8 mouse cellular contexts compared by ENCODE assay signal in genomic region chr10:62231395-62231732, GRCm38 (mm10). TPM values are rescaled to one million over a fixed set of nuclear protein-coding genes. Genes with fewer than 3 reads are reported as not detected.
DNase-seq lines count a peak whose midpoint lies in the region; ATAC-seq and TF ChIP-seq lines count a peak whose summit lies in the region.

No protein-coding gene starts in this region.

- DNase-seq in kidney, postnatal 25 days = no peak
- DNase-seq in adrenal gland, postnatal 14 days = no peak
- no peak for DNase-seq in ovary, postnatal 36 days (ENCODE audit: low spot score)
- no peak for DNase-seq in adipocyte (ENCODE audit: low spot score)

- no peak for TF ChIP-seq POLR2A in cortical plate, adult 2 months (IDR thresholded peaks at IDR 0.05; ENCODE audit: extremely low read depth, insufficient read depth, low read length)

- H3K4me3 ChIP-seq in kidney, embryonic 14.5 days (ENCODE audit: low read length) = peak overlapping the region; percentile 59
- peak overlapping the region; percentile 42 for H3K4me3 ChIP-seq in cortical plate, adult 2 months (ENCODE audit: insufficient read depth, low read length)
- peak overlapping the region; percentile 67 for H3K4me3 ChIP-seq in hindbrain, embryonic 15.5 days
- peak overlapping the region; percentile 73 for H3K4me3 ChIP-seq in midbrain, embryonic 16.5 days (ENCODE audit: low read depth, low read length)

- no peaks in the 10 kb centered on the region for H3K27me3 ChIP-seq in kidney, embryonic 14.5 days (ENCODE audit: control insufficient read depth, insufficient read depth, low read length)
- H3K27me3 ChIP-seq in hindbrain, embryonic 15.5 days = no peaks in the 10 kb centered on the region
- no peaks in the 10 kb centered on the region for H3K27me3 ChIP-seq in midbrain, embryonic 16.5 days (ENCODE audit: control insufficient read depth, insufficient read depth, low read depth, low read length)

- no peaks in the 10 kb centered on the region for H3K9me3 ChIP-seq in kidney, embryonic 14.5 days (ENCODE audit: control insufficient read depth, low read length)
- H3K9me3 ChIP-seq in hindbrain, embryonic 15.5 days = no peaks in the 10 kb centered on the region
- no peaks in the 10 kb centered on the region for H3K9me3 ChIP-seq in midbrain, embryonic 16.5 days (replicated peaks; ENCODE audit: control insufficient read depth, low read length, poor library complexity, severe bottlenecking)

- H3K9ac ChIP-seq in kidney, embryonic 14.5 days (ENCODE audit: low read depth, low read length) = no peak overlapping the region
- peak overlapping the region; percentile 38 for H3K9ac ChIP-seq in hindbrain, embryonic 15.5 days
- peak overlapping the region; percentile 75 for H3K9ac ChIP-seq in midbrain, embryonic 16.5 days (ENCODE audit: low read depth, low read length)

- H3K4me2 ChIP-seq in kidney, embryonic 14.5 days (replicated peaks; ENCODE audit: low read depth, low read length) = peak overlapping the region; percentile 80
- H3K4me2 ChIP-seq in hindbrain, embryonic 15.5 days = peak overlapping the region; percentile 93
- H3K4me2 ChIP-seq in midbrain, embryonic 16.5 days (ENCODE audit: low read length) = peak overlapping the region; percentile 97

- ATAC-seq in kidney, embryonic 14.5 days (ENCODE audit: low FRiP score, low TSS enrichment) = no peak
- ATAC-seq in hindbrain, embryonic 15.5 days (ENCODE audit: low FRiP score, low read depth) = no peak
- peak; percentile 80; the same call in 1 of the 2 replicates for ATAC-seq in midbrain, embryonic 16.5 days

- WGBS in kidney, embryonic 14.5 days = 5% methylated on average over 13 of the region's 13 CpGs
- WGBS in hindbrain, embryonic 15.5 days = 2% methylated on average over 13 of the region's 13 CpGs
- 3% methylated on average over 13 of the region's 13 CpGs for WGBS in midbrain, embryonic 16.5 days

- TF ChIP-seq CTCF in cortical plate, adult 2 months (IDR thresholded peaks at IDR 0.05; ENCODE audit: extremely low read depth, insufficient read depth, low read length) = no peak

- H3K27ac ChIP-seq in kidney, embryonic 14.5 days (ENCODE audit: low read depth, low read length) = peak overlapping the region; percentile 2; the same call in 1 of the 2 replicates
- no peak overlapping the region for H3K27ac ChIP-seq in cortical plate, adult 2 months (ENCODE audit: insufficient read depth, low read length)
- no peak overlapping the region for H3K27ac ChIP-seq in hindbrain, embryonic 15.5 days (replicated peaks)
- no peak overlapping the region for H3K27ac ChIP-seq in midbrain, embryonic 16.5 days (ENCODE audit: low read length)

- H3K36me3 ChIP-seq in kidney, embryonic 14.5 days (ENCODE audit: control insufficient read depth, insufficient read depth, low read length) = no peaks in the 10 kb centered on the region
- no peaks in the 10 kb centered on the region for H3K36me3 ChIP-seq in hindbrain, embryonic 15.5 days
- no peaks in the 10 kb centered on the region for H3K36me3 ChIP-seq in midbrain, embryonic 16.5 days (ENCODE audit: control insufficient read depth, insufficient read depth, low read length)

- H3K4me1 ChIP-seq in kidney, embryonic 14.5 days (ENCODE audit: control insufficient read depth, insufficient read depth, low read length) = peaks cover 10% of the 10 kb centered on the region
- H3K4me1 ChIP-seq in cortical plate, adult 2 months (ENCODE audit: control insufficient read depth, insufficient read depth, low read length) = no peaks in the 10 kb centered on the region
- peaks cover 10% of the 10 kb centered on the region for H3K4me1 ChIP-seq in hindbrain, embryonic 15.5 days (replicated peaks)
- H3K4me1 ChIP-seq in midbrain, embryonic 16.5 days (ENCODE audit: control insufficient read depth, insufficient read depth, low read length) = peaks cover 5% of the 10 kb centered on the region

RNA-seq across cellular contexts. Expression of gene Tspan15, which starts 0.3 kb away (rescaled TPM):
- 31.4 and 36.0 TPM in 2 replicates for polyA plus RNA-seq in kidney, embryonic 14.5 days (2014; fragmentation: Nextera tagmentation; extraction: Ambion mirVana)
- polyA plus RNA-seq in cortical plate, adult 2 months (2012; rRNA removed) = 26.6 and 26.9 TPM in 2 replicates
- 19.9 and 22.2 TPM in 2 replicates for polyA plus RNA-seq in hindbrain, embryonic 15.5 days (2015; fragmentation: Nextera tagmentation; extraction: Ambion mirVana)
- 19.4 and 23.2 TPM in 2 replicates for polyA plus RNA-seq in midbrain, embryonic 16.5 days (2015; fragmentation: Nextera tagmentation; extraction: Ambion mirVana)
- total RNA-seq in adrenal gland, postnatal 14 days (2021) = 17.2 and 22.9 TPM in 2 replicates

RNA-seq across cellular contexts. Expression of gene Tacr2, which starts 20.9 kb away (rescaled TPM):
- polyA plus RNA-seq in kidney, embryonic 14.5 days (2014; fragmentation: Nextera tagmentation; extraction: Ambion mirVana) = not detected in 2 replicates
- polyA plus RNA-seq in cortical plate, adult 2 months (2012; rRNA removed) = 0.31 and 0.42 TPM in 2 replicates
- 0.07 TPM in 1 of 2 replicates, not detected in the other for polyA plus RNA-seq in hindbrain, embryonic 15.5 days (2015; fragmentation: Nextera tagmentation; extraction: Ambion mirVana)
- polyA plus RNA-seq in midbrain, embryonic 16.5 days (2015; fragmentation: Nextera tagmentation; extraction: Ambion mirVana) = not detected in 2 replicates
- total RNA-seq in adrenal gland, postnatal 14 days (2021) = 10.1 and 15.3 TPM in 2 replicates
